Mouse (Mus musculus) heart, postnatal 0 days (tissue): ENCODE data around the gene Afap1.

ENCODE experiments used
- CTCF ChIP-seq: IDR thresholded peaks from 2 replicates; pipeline ENCODE4 v1.5.1; 2016; ENCODE audit warnings: antibody characterized with exemption, control low read depth, low read depth
- EP300 ChIP-seq: IDR thresholded peaks from 2 replicates; pipeline ENCODE4 v1.6.1; 2016; ENCODE audit warnings: antibody characterized with exemption, low read depth

DNA sequence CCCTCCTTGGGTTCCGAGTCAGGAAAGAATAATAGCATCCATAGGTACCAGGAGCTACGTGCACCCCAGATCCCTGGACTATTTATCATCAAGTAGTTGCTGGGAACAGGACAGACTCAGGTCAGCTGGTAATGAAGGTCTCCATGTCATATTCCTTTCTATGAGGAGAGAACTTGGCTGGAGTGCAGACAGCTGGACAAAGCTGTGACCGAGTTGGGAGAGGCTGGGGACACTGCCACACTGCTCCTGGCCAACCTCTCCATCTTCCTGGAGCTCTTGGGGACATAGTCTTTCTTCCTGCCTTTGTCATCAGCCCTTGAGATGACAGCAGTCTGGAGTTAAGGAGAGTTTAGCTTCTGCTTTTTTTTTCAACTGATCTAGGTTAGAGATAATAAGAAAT, 76.7 kb downstream of the Afap1 start:
- TF ChIP-seq CTCF (no peak), EP300 (no peak)
